Mouse (Mus musculus): Measurements from ENCODE around the gene Smarca4.

DNA sequence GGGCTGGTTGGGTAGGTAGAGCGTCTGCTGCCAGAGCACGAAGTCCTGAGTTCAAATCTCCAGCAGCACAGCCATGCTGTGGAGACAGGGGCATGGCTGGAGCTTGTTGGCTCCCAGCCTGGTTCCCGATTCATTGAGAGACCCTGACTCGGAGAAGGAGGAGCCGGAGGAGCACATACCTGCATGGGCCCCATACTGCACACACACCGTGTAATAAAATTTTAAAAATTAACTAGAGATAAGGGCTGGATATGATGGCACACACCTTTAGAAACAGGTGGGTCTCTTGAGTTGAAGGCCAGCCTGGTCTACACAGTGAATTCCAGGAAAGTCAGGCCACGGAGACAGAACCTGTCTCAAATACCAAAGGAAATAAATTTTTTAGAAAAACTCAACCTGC is 118.0 kb downstream of the Smarca4 start:
- no peak for TF ChIP-seq CTCF (IDR thresholded peaks at IDR 0.05; ENCODE audit: insufficient read depth, low read length)
- TF ChIP-seq POLR2A (IDR thresholded peaks at IDR 0.05; ENCODE audit: borderline replicate concordance, extremely low read depth, low read depth, low read length) = no peak
